Mouse (Mus musculus): ENCODE data around the gene Uba6.

Uba6 gene

DNA sequence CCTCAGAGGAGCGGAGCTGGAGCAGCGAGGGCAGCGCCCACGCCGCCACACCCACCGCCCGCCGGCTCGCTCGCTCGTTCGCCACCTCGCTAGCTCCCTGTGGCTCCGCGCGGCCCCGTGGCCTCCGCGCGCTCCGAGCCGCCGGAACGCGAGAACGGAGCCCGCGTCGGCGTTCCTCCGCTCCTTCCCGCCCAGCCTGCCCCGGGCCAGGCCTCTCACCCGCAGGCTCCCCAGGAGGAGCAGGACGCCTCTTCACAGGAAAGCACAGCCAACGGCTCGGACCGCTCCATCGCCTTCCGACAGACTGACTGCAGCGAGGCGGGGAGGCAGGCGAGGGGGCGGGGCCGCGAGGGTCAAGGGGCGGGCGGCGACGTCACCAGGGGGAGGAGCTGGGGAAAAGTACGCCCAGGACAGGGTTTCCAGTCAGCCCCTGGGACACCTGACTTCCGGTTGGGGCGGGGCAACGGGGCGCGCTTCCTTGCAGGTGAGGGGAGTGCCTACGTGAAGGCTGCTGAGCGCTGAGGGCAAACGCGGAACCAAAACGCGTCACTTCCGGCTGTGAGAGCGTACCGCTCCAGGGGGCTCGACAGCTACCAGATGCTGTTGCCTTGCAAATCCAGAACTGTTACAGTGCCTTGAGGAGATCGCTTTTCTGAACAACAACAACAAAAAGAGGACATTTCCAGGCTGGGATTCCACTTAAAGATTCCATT lies at the start of gene Uba6:
TSS of gene Uba6 (minus strand) at position 355 of the 713 bp plus-strand sequence.
- DNase-seq = peak; percentile 99

DNA sequence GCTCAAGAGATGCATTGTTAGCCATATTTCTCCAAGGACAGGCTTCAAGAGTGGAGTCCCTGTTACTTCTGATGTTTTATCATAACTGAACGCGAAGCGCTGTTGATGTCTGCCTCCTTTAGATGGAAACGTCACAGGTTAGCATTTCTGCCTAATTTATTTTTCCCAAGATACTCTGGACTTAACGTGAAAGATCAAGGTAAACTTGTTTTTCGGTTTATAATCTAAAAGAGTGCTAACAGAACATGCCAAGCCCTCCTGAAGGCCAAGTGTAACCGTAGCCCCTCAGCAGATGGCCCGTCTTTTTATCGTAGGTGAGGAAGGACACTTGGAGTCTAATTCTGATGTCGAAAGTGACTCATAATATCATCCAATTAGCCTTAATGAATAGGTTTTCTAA lies 25.2 kb upstream of the Uba6 start, which contains the start of gene Gnrhr:
TSS of gene Gnrhr (minus strand) at position 101 of the 400 bp plus-strand sequence.
- DNase-seq = no peak

DNA sequence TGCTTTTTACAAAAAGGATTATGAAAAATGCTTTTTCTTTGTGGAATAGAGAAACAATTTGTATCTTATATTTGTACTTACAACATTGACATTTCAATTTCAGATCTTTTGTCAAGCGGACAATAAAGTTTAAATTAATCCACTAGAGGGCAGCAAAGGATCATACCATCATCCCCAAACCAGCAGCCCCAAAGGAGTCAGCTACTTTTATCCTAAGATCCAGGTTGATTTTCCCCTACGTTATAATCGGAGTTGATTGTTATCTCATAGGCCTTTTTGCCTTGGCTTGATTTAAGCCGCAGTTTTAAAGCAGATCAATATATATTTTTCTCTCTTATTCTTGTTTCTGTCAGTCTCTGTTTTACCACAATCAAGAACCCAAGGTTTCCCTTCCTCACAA lies 18.8 kb upstream of the Uba6 start:
- DNase-seq = no peak

DNA sequence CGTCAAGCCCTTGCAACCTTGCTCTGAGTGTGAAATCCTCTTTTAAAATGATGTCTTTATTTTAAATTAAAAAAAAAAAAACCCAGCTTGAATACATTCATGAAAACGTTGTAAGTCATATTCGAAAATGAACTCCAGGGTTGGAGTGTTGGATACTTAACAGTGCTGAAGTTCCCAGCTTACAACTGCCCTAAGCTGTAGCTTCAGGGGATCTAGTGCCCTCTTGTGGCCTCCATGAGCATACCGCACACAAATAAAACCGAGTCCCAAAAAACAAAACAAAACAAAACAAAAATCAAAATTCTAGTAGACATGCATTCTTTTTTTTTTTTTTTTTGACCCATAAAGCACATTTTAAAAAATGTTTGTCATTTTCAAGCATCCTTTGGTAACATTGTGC lies 18.2 kb upstream of the Uba6 start:
- peak; percentile 62 for DNase-seq

DNA sequence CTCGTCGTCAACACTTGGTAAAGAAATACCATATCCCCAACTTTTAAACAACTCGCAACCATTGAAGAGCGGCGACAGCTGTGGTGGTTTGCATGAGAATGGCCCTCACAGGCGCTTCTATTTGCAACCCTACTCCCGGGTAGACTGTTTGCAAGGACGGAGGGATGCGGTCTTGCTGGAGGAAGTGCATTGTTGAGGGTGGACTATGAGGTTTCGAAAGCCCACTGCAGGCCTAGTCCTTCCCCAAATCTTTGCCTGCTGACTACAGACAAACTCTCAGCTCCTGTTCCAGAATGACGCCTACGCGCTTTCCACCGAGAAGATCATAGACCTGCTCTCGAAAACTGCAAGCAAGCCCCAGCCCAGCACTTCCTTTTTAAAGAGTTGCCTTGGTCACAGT lies 17.7 kb upstream of the Uba6 start:
- DNase-seq = no peak

DNA sequence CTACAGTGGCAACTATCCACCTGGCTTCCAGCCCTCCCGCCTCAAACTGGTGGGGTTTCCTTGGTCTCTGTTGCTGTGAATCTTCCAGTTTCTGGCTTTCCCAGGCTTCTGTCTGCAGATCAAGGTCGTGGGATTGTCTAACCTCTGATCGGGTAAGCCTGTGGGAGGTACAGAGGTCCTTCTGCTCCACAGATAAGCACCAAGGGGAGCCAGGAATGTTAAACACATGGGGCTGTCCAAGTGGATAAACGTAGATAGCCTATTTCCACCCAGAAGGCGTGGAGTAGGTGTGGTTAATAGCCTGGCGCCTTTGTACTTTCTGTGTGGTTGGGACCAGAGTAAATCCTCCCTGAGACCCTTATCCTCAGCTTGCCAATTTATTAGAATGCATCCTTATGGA lies 14.8 kb upstream of the Uba6 start:
- no peak for DNase-seq

DNA sequence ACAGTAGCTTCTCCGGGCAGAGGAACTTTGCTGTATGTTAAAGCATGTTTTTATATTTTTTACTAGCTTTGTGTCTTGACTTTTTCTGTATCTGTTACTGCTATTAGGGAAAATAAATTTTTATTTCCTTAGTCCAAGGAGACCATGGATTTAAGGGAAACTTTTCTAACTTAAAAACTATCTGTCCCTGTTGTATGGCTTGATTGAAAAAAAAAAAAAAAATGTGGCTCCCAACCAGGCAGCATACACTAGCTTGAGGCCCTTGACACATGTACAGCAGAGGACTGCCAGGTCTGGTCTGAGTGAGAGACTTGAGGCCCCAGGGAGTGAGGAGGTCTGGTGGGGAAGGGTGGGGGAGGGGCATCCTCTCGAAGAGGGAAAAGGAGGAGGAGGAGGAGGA lies 1.2 kb upstream of the Uba6 start:
- no peak for DNase-seq

DNA sequence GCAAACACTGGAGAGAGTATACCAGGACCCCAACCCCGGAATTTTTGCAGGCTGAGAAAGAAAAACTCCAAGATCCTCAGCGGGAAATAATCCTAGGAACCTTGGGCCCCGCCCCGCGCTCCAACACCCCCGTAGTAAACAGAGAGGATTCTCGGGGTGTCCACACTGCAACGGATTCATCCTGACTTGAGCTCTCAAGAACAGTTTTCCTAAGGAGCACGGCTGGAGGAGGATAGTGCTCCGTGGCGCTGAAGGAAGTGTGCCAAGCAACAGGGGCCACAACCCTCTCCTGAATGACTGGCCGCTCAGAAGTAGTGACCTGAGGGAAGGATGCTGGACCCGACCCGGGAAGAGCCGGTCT lies 535 bp downstream of the Uba6 start:
- DNase-seq = no peak

DNA sequence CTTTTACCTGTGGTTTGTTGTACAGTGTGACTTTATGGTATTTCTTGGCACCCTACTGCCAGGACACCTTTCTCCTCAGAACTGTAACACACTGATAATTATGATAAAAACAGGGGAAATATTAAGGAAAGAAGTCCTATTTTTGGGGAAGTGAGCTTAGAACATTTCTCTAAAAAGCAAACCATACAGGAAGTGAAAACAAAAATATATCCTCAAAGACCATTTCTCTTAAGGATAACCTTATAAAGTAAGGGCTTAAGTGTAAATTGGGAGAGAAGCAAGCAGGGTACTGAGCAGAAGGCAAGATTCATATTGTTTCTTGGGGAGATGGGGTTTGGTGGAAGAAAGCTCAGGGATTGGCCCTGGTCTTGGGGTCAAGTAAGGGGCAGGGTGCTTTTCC lies 42.8 kb downstream of the Uba6 start:
- DNase-seq = no peak

DNA sequence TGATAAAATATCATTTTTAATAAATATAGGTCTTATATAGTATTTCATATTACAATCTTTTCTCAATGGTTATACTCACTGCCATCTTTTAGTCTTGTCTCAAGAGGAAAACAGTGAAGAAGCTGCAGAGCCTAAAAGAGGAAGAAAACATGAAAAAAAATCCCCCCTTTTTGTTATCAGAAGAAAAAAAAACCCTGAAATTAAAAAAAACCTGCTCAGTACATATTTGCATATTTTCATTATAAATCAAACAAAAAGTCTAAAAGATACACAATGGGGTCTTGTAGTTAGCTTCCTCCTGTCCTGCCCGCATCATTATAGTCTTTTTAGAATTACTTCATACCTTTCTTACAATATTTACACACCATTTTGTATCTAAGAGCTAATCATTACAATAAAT lies 43.9 kb downstream of the Uba6 start:
- no peak for DNase-seq

DNA sequence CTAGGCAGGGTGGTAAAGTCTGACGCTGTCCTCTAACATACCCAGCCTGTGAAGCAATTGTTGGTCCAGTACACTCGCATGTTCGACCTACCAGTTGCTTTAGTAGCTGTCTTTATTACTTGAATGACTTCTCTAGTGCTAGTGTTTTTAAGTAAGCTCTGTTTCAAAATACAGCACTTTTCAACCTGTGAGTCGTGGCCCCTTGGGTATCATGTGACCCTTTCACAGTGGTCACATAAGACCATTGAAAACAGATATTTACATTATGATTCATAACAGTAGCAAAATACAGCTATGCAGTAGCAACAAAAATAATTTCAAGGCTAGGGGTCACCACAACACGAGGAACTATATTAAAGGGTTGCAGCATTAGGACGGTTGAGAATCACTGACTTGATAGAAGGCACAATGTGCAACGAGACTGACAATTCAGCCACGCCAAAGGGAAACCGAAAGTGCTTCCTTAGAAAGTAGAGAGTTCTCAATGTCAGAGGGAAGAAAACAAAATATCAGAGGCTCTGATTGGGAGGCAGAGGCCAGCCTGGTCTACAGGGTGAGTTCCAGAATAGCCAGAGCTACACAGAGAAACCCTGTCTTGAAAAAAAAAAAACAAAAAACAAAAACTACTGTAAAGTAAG lies 54.0 kb downstream of the Uba6 start:
- DNase-seq = no peak

DNA sequence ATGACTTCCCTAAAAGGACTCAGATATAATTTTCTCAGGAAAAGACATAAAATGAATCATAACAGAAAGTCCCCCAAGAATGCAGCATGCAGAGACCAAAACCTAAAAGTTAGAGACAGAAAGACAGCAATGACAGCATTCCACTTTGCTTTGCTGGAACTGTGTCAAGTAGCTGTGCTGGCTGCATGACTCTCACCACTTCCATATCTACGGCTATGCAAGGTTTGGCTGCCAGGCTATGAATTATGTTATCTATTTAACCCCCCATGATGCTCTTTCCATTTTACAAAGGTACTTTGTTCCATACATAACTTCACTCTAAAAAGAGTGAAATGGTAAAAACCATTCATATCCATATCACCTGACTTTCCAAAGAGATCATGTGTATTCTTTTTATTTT lies 58.6 kb downstream of the Uba6 start:
- DNase-seq = no peak

DNA sequence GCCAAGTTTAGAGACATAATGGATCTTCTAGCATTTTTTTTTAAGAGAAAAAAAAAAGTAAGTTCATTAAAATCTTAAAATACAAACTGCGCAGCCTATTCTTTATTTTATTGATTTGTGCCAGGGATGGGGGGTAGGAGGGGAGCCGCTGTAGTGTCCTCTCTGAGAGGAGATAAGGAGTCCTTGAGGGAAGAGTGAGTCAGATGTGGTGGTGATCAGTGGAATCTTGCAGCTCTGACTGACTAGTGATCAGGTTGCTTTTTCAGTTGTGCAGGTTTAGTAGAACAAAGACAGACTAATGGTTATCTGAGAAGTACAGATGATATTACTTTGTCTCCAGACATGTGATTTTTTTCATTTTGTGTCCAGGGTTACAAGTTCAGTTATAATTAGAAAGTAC lies 59.6 kb downstream of the Uba6 start:
- no peak for DNase-seq

DNA sequence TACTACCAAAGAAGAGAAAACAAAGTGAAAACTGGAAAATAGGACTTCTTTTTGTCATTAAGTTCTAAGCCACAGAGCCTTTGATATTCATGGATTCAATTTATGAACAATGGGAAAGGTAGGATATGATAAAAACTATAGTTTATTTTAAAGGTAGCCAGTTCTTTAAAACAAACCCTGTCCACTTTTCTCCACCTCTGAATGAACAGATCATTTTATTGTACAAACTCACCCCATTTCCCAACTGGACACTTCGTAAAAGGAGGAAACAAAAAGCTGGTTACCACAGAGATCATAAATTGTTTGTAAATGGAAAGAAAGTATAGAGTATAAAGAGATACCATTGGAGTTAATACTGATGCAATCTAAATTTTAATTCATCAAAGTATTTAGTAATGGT lies 61.5 kb downstream of the Uba6 start:
- DNase-seq = no peak

DNA sequence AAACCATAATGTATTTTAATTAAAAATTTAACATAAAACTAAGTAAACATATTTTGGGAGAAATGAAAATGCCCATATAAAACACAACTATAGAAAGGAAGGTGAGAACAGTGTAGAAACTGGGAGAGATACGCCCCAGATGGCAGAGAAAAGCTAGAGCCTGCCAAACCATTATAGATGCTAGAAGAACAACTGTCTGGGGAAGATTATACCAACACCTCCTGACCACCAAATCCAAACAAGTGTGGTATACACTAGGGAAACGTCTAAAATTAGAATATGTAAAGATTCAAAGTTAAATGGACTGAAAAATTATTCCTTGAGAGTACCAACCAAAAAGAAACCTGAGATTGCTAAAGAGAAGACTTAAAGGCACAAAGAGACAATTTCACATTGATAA lies 66.0 kb downstream of the Uba6 start:
- no peak for DNase-seq

DNA sequence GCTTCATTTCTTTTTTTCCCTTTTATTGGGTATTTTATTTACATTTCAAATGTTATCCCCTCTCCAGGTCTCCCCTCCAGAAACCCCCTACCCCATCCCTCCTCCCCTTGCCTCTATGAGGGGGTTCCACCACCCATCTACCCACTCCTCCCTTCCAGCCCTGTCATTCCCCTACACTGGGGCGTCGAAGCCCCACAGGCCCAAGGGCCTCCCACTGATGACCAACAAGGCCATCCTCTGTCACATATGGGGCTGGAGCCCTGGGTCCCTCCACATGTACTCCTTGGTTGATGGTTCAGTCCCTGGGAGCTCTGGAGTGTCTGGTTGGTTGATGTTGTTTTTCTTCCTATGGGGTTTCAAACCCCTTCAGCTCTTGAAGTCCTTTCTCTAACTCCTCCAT lies 70.4 kb downstream of the Uba6 start:
- no peak for DNase-seq

DNA sequence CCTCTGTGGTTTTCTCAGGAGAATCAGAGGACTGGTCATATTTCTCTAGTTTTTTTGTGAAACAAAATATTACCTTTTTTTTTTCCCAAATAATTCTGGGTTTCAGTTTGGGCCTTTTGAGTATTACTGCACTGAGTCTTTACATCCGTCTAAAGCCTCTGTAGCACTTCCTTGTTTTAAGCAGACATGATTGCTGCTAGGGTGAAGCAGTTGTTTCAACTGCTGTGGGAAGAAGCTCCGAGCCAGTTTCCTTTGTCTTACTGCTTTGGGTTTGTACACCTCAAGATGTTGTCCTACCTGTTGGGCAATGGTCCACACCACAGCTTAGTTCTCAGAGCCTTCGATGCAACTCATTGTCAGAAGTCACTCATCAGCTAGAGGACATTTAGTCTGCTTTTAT lies 72.0 kb downstream of the Uba6 start:
- DNase-seq = no peak

DNA sequence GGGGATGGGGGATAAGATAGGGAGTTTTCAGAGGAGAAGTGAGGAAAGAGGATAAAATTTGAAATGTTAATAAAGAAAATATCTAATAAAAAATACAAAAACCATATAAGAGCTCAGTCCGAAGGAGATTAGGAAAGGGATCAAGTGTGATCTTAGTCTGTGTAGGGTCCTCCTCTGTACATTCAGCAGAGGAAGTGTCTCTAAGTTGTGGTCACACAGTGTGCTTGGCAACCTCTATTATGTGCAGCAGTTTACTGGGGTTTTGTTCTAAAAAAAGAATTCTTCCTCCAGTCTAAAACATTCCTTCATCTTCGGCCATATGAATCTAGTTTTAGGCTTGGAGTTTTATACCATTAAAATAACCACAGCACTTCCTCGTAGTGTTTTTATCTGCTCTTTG lies 73.6 kb downstream of the Uba6 start:
- no peak for DNase-seq

DNA sequence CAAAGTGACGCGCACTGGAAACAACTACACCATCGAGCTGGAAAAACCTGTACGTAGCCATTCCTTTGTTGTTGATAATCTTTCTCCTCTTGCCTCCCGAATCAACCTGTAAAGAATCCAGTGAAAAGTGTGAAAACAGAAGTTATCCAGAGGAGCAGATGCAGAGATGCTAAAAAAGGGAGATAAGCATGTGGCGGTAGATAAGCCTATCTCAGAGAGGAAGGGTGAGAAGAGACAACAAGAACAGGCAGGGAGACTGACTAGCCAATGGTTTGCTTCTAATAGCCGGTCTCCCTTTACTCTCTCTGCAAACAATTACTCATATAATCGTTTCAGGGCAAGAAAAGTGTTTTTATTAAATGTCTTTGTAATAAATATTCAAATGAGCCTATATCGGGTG lies 77.8 kb downstream of the Uba6 start:
- no peak for DNase-seq

DNA sequence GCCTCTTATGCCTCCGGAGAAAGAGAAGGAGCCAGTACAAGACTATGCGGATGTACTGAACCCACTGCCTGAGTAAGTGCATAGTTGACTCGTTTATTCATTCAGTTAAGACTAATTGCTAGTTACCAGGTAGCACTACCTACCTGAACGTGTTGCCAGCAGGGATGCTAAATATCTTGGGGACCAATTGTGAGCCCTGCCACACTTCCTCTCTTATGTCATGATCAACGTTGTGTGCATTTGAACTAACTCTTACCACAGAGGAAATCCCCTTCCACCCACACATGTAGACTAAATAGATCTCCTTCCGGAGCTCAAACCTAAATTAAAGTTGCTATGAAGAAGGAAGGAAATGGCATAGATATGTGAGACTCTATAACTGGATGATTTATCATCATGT lies 85.9 kb downstream of the Uba6 start:
- DNase-seq = no peak

DNA sequence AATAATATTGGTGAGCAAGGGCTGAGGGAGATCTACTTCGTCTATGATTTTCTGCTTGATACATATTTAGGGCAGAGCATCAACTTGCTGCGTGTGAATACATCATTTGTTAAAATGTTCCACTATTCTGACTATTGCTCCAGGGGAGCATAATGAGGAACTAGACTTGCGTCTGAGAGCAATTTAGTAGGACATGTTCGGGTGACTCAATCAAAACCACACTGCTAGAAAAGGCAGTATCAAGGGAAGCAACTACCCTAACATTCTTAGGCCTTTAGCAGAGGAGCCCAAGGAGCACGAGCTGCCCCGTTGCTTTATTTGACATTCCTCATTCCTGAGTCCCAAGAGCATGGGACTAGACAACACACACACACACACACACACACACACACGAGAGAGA lies 87.6 kb downstream of the Uba6 start:
- no peak for DNase-seq

DNA sequence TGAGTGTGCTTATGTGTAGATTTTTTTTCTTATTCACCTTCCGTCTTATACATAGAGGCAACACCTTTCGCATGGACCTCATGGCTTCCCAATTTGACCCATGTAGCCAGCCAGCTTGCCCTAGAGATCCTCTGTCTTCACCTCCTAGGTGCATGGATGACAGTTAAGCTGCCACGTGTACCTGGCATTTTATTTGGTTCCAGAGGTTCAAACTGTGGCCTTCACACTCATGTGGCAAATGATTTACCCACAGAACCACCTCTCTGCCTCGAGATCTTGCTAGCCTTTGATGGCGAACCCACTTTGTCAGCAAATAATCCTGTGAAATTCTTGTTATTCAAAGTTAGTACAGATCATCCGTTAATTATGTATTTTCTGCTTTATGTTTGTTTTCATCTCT lies 88.6 kb downstream of the Uba6 start:
- no peak for DNase-seq

DNA sequence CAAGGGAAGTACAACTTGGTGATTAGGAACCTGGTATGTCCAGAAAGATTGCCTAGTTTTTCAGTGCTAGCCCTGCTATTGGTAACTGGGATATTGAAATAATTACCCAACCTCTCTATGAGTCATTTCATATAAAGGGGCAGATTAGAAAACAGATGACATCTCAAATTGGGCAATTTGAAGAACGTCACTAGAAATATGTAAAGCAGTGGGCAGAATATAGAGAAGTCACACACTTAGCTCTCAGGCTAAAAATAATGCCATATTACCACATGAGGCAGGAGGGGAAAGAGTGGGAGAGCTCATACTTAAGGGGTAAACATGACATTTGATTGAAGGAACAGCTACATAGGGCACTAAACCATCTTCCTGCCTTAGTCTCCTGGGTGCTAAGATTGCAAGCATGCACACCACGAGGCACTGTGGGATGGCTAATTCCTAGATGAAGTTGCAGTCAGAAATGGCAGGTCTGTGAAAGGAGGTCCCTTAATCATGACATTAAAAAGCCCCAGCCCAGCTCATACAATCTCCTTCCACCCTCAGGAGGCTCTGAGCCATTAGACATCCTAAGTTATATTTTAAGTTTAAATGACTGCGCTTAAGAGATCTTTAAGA lies 93.8 kb downstream of the Uba6 start:
- no peak for DNase-seq

DNA sequence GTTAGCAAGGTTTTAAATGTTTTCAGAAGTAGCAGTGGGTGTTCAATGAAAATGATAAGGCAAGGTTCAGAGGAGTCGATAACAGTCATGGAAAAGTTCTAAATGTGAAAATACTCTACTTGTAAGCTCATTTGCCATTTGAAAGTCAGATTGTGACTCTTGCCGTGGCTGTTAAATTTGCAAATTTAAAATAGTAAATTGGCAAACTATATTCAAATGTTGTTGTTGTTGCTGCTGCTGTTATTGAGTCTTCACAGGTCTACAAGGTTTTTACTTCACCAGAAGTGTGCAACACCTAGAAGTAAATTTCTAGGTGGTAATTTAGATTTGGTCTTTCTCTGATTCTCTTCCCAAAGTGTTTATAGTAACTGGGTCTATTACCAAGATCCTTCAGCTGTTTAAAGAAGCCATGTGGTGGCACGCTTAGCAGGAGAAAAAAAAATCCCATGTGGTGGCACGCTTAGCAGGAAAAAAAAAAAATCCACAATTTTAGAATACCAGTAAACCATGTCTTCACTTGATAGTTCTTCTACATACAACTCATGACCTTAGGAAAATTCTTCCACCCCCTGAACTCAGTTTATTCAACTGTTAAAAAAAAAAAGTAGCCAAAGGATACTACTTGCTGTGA lies 99.7 kb downstream of the Uba6 start:
- no peak for DNase-seq
